Comparison of ENCODE assay signal across 8 mouse cellular contexts in genomic region chr5:28093874-28094273, GRCm38 (mm10). TPM values are rescaled to one million over a fixed set of nuclear protein-coding genes. Genes with fewer than 3 reads are reported as not detected.
DNase-seq lines count a peak whose midpoint lies in the region; ATAC-seq and TF ChIP-seq lines count a peak whose summit lies in the region.

No protein-coding gene starts in this region.

- H3K4me3 ChIP-seq in embryonic facial prominence, embryonic 11.5 days (ENCODE audit: low read depth, low read length) = no peak overlapping the region
- H3K4me3 ChIP-seq in heart, embryonic 13.5 days = no peak overlapping the region
- H3K4me3 ChIP-seq in liver, embryonic 14.5 days (ENCODE audit: insufficient read depth in 1 of 2, low read depth in 2 of 2, low read length in 2 of 2) = no peak overlapping the region
- H3K4me3 ChIP-seq in neural tube, embryonic 14.5 days (ENCODE audit: low read depth, low read length) = no peak overlapping the region
- no peak overlapping the region for H3K4me3 ChIP-seq in stomach, postnatal 0 days (ENCODE audit: low read depth, low read length)

- no peaks in the 10 kb centered on the region for H3K4me1 ChIP-seq in embryonic facial prominence, embryonic 11.5 days (ENCODE audit: control insufficient read depth, insufficient read depth, low read length)
- no peaks in the 10 kb centered on the region for H3K4me1 ChIP-seq in heart, embryonic 13.5 days
- no peaks in the 10 kb centered on the region for H3K4me1 ChIP-seq in liver, embryonic 14.5 days (replicated peaks; ENCODE audit: control insufficient read depth in 2 of 2, insufficient read depth in 2 of 2, low read length in 1 of 2)
- H3K4me1 ChIP-seq in neural tube, embryonic 14.5 days (ENCODE audit: control insufficient read depth, insufficient read depth, low read length) = no peaks in the 10 kb centered on the region
- H3K4me1 ChIP-seq in stomach, postnatal 0 days (replicated peaks; ENCODE audit: control insufficient read depth, insufficient read depth) = no peaks in the 10 kb centered on the region

- no peak for ATAC-seq in embryonic facial prominence, embryonic 11.5 days (replicated peaks; ENCODE audit: insufficient number of reproducible peaks, low FRiP score, low TSS enrichment, low read depth)
- 0 out of 2 replicates have a peak, but pooled peaks have one; percentile 12 for ATAC-seq in heart, embryonic 13.5 days (ENCODE audit: extremely low read depth, insufficient number of reproducible peaks, low FRiP score, low TSS enrichment)
- ATAC-seq in liver, embryonic 14.5 days (ENCODE audit: insufficient read depth) = 0 out of 2 replicates have a peak, but pooled peaks have one; percentile 26
- ATAC-seq in neural tube, embryonic 14.5 days (ENCODE audit: low read depth) = peak; percentile 76
- ATAC-seq in stomach, postnatal 0 days (ENCODE audit: low FRiP score, low TSS enrichment) = peak; percentile 71

- no peak for TF ChIP-seq EP300 in liver, embryonic 14.5 days (IDR thresholded peaks at IDR 0.05; ENCODE audit: low read depth)
- TF ChIP-seq EP300 in stomach, postnatal 0 days (optimal IDR thresholded peaks at IDR 0.05) = no peak

- H3K9ac ChIP-seq in embryonic facial prominence, embryonic 11.5 days (replicated peaks; ENCODE audit: low read length) = no peak overlapping the region
- H3K9ac ChIP-seq in heart, embryonic 13.5 days = no peak overlapping the region
- no peak overlapping the region for H3K9ac ChIP-seq in liver, embryonic 14.5 days (replicated peaks)
- no peak overlapping the region for H3K9ac ChIP-seq in neural tube, embryonic 14.5 days (replicated peaks; ENCODE audit: low read depth, low read length)
- H3K9ac ChIP-seq in stomach, postnatal 0 days (ENCODE audit: low read length) = no peak overlapping the region

- H3K27ac ChIP-seq in embryonic facial prominence, embryonic 11.5 days (replicated peaks; ENCODE audit: low read depth, low read length) = no peak overlapping the region
- no peak overlapping the region for H3K27ac ChIP-seq in heart, embryonic 13.5 days (replicated peaks)
- H3K27ac ChIP-seq in liver, embryonic 14.5 days = no peak overlapping the region
- H3K27ac ChIP-seq in neural tube, embryonic 14.5 days (ENCODE audit: low read depth, low read length) = no peak overlapping the region
- H3K27ac ChIP-seq in stomach, postnatal 0 days (replicated peaks) = no peak overlapping the region

- H3K27me3 ChIP-seq in embryonic facial prominence, embryonic 11.5 days (ENCODE audit: control insufficient read depth, insufficient read depth, low read length) = no peaks in the 10 kb centered on the region
- peaks cover 9% of the 10 kb centered on the region; the same call in 1 of the 2 replicates for H3K27me3 ChIP-seq in heart, embryonic 13.5 days (replicated peaks)
- no peaks in the 10 kb centered on the region for H3K27me3 ChIP-seq in liver, embryonic 14.5 days (ENCODE audit: control insufficient read depth, insufficient read depth, low read length)
- no peaks in the 10 kb centered on the region for H3K27me3 ChIP-seq in neural tube, embryonic 14.5 days (ENCODE audit: control insufficient read depth, insufficient read depth, low read length)
- no peaks in the 10 kb centered on the region for H3K27me3 ChIP-seq in stomach, postnatal 0 days (ENCODE audit: control insufficient read depth, insufficient read depth, low read length)

- no peaks in the 10 kb centered on the region for H3K9me3 ChIP-seq in embryonic facial prominence, embryonic 11.5 days (replicated peaks; ENCODE audit: control insufficient read depth, low read length)
- no peaks in the 10 kb centered on the region for H3K9me3 ChIP-seq in heart, embryonic 13.5 days
- no peaks in the 10 kb centered on the region for H3K9me3 ChIP-seq in liver, embryonic 14.5 days (ENCODE audit: control insufficient read depth, low read length)
- no peaks in the 10 kb centered on the region for H3K9me3 ChIP-seq in neural tube, embryonic 14.5 days (ENCODE audit: control insufficient read depth, low read length)
- H3K9me3 ChIP-seq in stomach, postnatal 0 days (ENCODE audit: control insufficient read depth, low read length) = no peaks in the 10 kb centered on the region

- peak; percentile 91 for TF ChIP-seq CTCF in liver, embryonic 14.5 days (IDR thresholded peaks at IDR 0.05; ENCODE audit: low read depth)
- TF ChIP-seq CTCF in stomach, postnatal 0 days (IDR thresholded peaks at IDR 0.05; ENCODE audit: low read depth) = peak; percentile 92

- H3K36me3 ChIP-seq in embryonic facial prominence, embryonic 11.5 days (replicated peaks; ENCODE audit: control insufficient read depth, insufficient read depth, low read depth, low read length) = no peaks in the 10 kb centered on the region
- no peaks in the 10 kb centered on the region for H3K36me3 ChIP-seq in heart, embryonic 13.5 days
- no peaks in the 10 kb centered on the region for H3K36me3 ChIP-seq in liver, embryonic 14.5 days (replicated peaks; ENCODE audit: control insufficient read depth, insufficient read depth, low read depth)
- no peaks in the 10 kb centered on the region for H3K36me3 ChIP-seq in neural tube, embryonic 14.5 days (ENCODE audit: control insufficient read depth, insufficient read depth, low read length)
- no peaks in the 10 kb centered on the region for H3K36me3 ChIP-seq in stomach, postnatal 0 days (ENCODE audit: control insufficient read depth, insufficient read depth, low read length)

- H3K4me2 ChIP-seq in embryonic facial prominence, embryonic 11.5 days (ENCODE audit: low read depth, low read length) = no peak overlapping the region
- H3K4me2 ChIP-seq in heart, embryonic 13.5 days = no peak overlapping the region
- no peak overlapping the region for H3K4me2 ChIP-seq in liver, embryonic 14.5 days (ENCODE audit: low read depth)
- H3K4me2 ChIP-seq in neural tube, embryonic 14.5 days (ENCODE audit: low read depth, low read length) = no peak overlapping the region
- no peak overlapping the region for H3K4me2 ChIP-seq in stomach, postnatal 0 days (replicated peaks; ENCODE audit: low read depth)

- peak; percentile 60 for DNase-seq in 416B (ENCODE audit: low read depth)
- DNase-seq in adrenal gland, postnatal 10 days = peak; percentile 91
- DNase-seq in embryonic facial prominence, embryonic 11.5 days (ENCODE audit: low spot score) = peak; percentile 89
- DNase-seq in kidney, postnatal 10 days = peak; percentile 89
- peak in 2 of 3 experiments; percentile 29 to 37 for DNase-seq in liver, embryonic 14.5 days (ENCODE audit: low read depth in 3 of 3, low spot score in 3 of 3)
- DNase-seq in stomach, postnatal 0 days (ENCODE audit: low spot score) = peak; percentile 82

- 2% methylated on average over 3 of the region's 4 CpGs for WGBS in embryonic facial prominence, embryonic 11.5 days
- WGBS in heart, embryonic 13.5 days = 25% methylated on average over 4 of the region's 4 CpGs
- WGBS in liver, embryonic 14.5 days (ENCODE audit: insufficient replicate concordance) = 23% methylated on average over 4 of the region's 4 CpGs
- 23% methylated on average over 4 of the region's 4 CpGs for WGBS in neural tube, embryonic 14.5 days
- 23% methylated on average over 4 of the region's 4 CpGs for WGBS in stomach, postnatal 0 days

RNA-seq across cellular contexts. Expression of gene Insig1, which starts 22.7 kb away (rescaled TPM):
- 10 to 100 TPM; 67.2 to 71.2 TPM for total RNA-seq in adrenal gland, postnatal 10 days (2021)
- polyA plus RNA-seq in embryonic facial prominence, embryonic 11.5 days (2014; fragmentation: Nextera tagmentation; extraction: Ambion mirVana) = 89.2 and 95.2 TPM in 2 replicates
- 26.7 and 29.0 TPM in 2 replicates for polyA plus RNA-seq in heart, embryonic 13.5 days (2015; fragmentation: Nextera tagmentation; extraction: Ambion mirVana)
- 29.2 and 30.1 TPM in 2 replicates for polyA plus RNA-seq in liver, embryonic 14.5 days (2012; rRNA removed)
- polyA plus RNA-seq in liver, embryonic 14.5 days (2014; fragmentation: Nextera tagmentation; extraction: Ambion mirVana) = 46.2 and 48.3 TPM in 2 replicates
- 72.7 and 78.9 TPM in 2 replicates for polyA plus RNA-seq in neural tube, embryonic 14.5 days (2014; fragmentation: Nextera tagmentation; extraction: Ambion mirVana)
- polyA plus RNA-seq in stomach, postnatal 0 days (2015; fragmentation: Nextera tagmentation; extraction: Ambion mirVana) = 62.3 and 67.7 TPM in 2 replicates

Comparison
In these comparisons a context has a peak if more than half of its experiments do, and no peak if none do; other contexts are left out.
1. DNase-seq: peak in every context shown above with its lines; median percentile 91 in adrenal gland, postnatal 10 days; 89 in embryonic facial prominence, embryonic 11.5 days; 89 in kidney, postnatal 10 days; 82 in stomach, postnatal 0 days; 60 in 416B; 33 in liver, embryonic 14.5 days.